ENCODE assay signal across 9 mouse cellular contexts in the genomic region with DNA sequence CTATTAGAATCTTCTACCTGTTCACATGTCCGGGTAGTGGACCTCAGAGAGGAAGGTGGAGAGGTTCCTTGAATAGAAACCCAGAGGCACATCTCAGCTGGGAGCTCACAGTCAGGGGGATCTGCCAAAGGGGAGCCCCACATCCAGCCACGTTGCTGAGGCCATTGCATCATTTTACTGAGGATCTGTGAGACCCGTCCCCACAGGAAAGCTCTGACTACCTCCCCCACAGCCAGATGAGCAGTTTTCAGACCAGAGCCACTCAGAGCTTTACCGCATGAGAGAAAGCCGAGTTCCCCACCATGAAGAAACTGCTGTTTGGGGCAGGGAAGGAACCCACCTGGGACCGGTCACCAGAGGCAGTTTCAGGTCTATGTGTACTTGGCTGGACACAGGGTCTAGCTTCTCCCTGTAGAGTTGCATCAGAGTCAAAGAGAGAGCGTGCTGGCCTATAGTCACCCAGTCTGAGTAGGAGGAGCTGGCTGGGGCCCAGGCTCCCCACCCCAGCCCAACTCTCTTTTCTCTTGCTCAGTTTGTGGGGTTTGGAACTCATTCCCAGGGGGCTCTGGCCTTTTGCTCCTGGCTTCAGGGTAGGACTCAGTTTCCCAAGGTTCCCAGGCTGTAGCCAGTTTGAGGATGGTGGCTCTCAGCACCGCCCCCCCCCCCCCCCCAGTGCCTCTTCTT. TPM values are rescaled to one million over a fixed set of nuclear protein-coding genes. Genes with fewer than 3 reads are reported as not detected.
DNase-seq lines count a peak whose midpoint lies in the region; ATAC-seq and TF ChIP-seq lines count a peak whose summit lies in the region.
"Had no signal": no experiment of that assay in that cellular context is flagged by ENCODE, and none has a peak within 500 bp of the region (broad histone marks: within the 10 kb centered on the region; RNA-seq: fewer than 3 reads in every experiment).

No protein-coding gene starts in this region.

- no peak overlapping the region for H3K27ac ChIP-seq in lung, embryonic 16.5 days (ENCODE audit: low read length)
- peak overlapping the region; percentile 18; the same call in 1 of the 2 replicates for H3K27ac ChIP-seq in liver, adult 2 months (replicated peaks; ENCODE audit: insufficient read depth, low read depth, low read length)
- H3K27ac ChIP-seq in small intestine, adult 2 months (ENCODE audit: insufficient read depth, low read depth, low read length) = no peak overlapping the region
- H3K27ac ChIP-seq in forebrain, embryonic 16.5 days (ENCODE audit: low read length) = no peak overlapping the region

- no peak for TF ChIP-seq CTCF in liver, adult 2 months (IDR thresholded peaks at IDR 0.05; ENCODE audit: low read depth, low read length)
- TF ChIP-seq CTCF in small intestine, adult 2 months (IDR thresholded peaks at IDR 0.05; ENCODE audit: extremely low read depth, insufficient read length, insufficient replicate concordance, low read depth, low read length) = no peak

- no peak overlapping the region for H3K4me2 ChIP-seq in lung, embryonic 16.5 days (ENCODE audit: low read depth, low read length)
- H3K4me2 ChIP-seq in forebrain, embryonic 16.5 days (ENCODE audit: low read length) = no peak overlapping the region

- H3K9ac ChIP-seq in lung, embryonic 16.5 days (ENCODE audit: low read length) = no peak overlapping the region
- no peak overlapping the region for H3K9ac ChIP-seq in liver, adult 2 months (ENCODE audit: low read depth, low read length)
- H3K9ac ChIP-seq in forebrain, embryonic 16.5 days (replicated peaks; ENCODE audit: low read depth, low read length) = no peak overlapping the region

- peak; percentile 45 for DNase-seq in adrenal gland, adult 2 months
- no peak for DNase-seq in adrenal gland, postnatal 25 days
- DNase-seq in lung, postnatal 25 days (ENCODE audit: low spot score) = no peak
- no peak for DNase-seq in liver, adult 2 months (ENCODE audit: extremely low read depth, low read depth, low spot score)
- no peak for DNase-seq in left cerebral cortex, adult 11 months (ENCODE audit: low spot score)

- WGBS in lung, embryonic 16.5 days = 56% methylated on average over 8 of the region's 8 CpGs
- WGBS in liver, adult 2 months = 57% methylated on average over 8 of the region's 8 CpGs
- whole genome bisulfite sequencing in small intestine, adult 2 months = 59% methylated on average over 8 of the region's 8 CpGs
- 71% methylated on average over 8 of the region's 8 CpGs for WGBS in forebrain, embryonic 16.5 days

- H3K79me2 ChIP-seq in liver, adult 2 months (ENCODE audit: control insufficient read depth, insufficient read depth, low read length) = no peaks in the 10 kb centered on the region

- no peaks in the 10 kb centered on the region for H3K4me1 ChIP-seq in lung, embryonic 16.5 days (replicated peaks; ENCODE audit: control insufficient read depth, insufficient read depth, low read length)
- H3K4me1 ChIP-seq in liver, adult 2 months (ENCODE audit: control insufficient read depth, insufficient read depth, low read length) = no peaks in the 10 kb centered on the region
- no peaks in the 10 kb centered on the region for H3K4me1 ChIP-seq in small intestine, adult 2 months (ENCODE audit: control insufficient read depth, insufficient read depth, insufficient read length, low read length)
- peaks cover 10% of the 10 kb centered on the region for H3K4me1 ChIP-seq in forebrain, embryonic 16.5 days (replicated peaks; ENCODE audit: control insufficient read depth, insufficient read depth, low read length)

- H3K9me3 ChIP-seq in lung, embryonic 16.5 days (ENCODE audit: control insufficient read depth, low read length) = no peaks in the 10 kb centered on the region
- H3K9me3 ChIP-seq in forebrain, embryonic 16.5 days (ENCODE audit: control insufficient read depth, low read length) = no peaks in the 10 kb centered on the region

- H3K4me3 ChIP-seq in lung, embryonic 16.5 days (ENCODE audit: low read length) = no peak overlapping the region
- H3K4me3 ChIP-seq in liver, adult 2 months (ENCODE audit: insufficient read depth, low read depth, low read length) = no peak overlapping the region
- peak overlapping the region; percentile 56 for H3K4me3 ChIP-seq in small intestine, adult 2 months (ENCODE audit: low read depth, low read length)
- no peak overlapping the region for H3K4me3 ChIP-seq in forebrain, embryonic 16.5 days (replicated peaks; ENCODE audit: low read length)

- TF ChIP-seq POLR2A in liver, adult 2 months (IDR thresholded peaks at IDR 0.05; ENCODE audit: extremely low read depth, insufficient read depth, low read length) = no peak
- TF ChIP-seq POLR2A in small intestine, adult 2 months (IDR thresholded peaks at IDR 0.05; ENCODE audit: low read depth, low read length) = no peak

- ATAC-seq in lung, embryonic 16.5 days (ENCODE audit: low read depth) = peak; percentile 60; the same call in 1 of the 2 replicates
- no peak for ATAC-seq in forebrain, embryonic 16.5 days
- ATAC-seq: hindbrain, embryonic 16.5 days had no signal

- no peaks in the 10 kb centered on the region for H3K27me3 ChIP-seq in lung, embryonic 16.5 days (ENCODE audit: control insufficient read depth, insufficient read depth, low read depth, low read length)
- H3K27me3 ChIP-seq in liver, adult 2 months (ENCODE audit: control insufficient read depth, insufficient read depth, low read length) = no peaks in the 10 kb centered on the region
- H3K27me3 ChIP-seq in small intestine, adult 2 months (ENCODE audit: control insufficient read depth, insufficient read depth, low read length) = no peaks in the 10 kb centered on the region
- no peaks in the 10 kb centered on the region for H3K27me3 ChIP-seq in forebrain, embryonic 16.5 days (replicated peaks; ENCODE audit: control insufficient read depth, insufficient read depth, low read length)

- H3K36me3 ChIP-seq in lung, embryonic 16.5 days (ENCODE audit: control insufficient read depth, insufficient read depth, low read length) = no peaks in the 10 kb centered on the region
- H3K36me3 ChIP-seq in liver, adult 2 months (ENCODE audit: control insufficient read depth, insufficient read depth, low read length) = no peaks in the 10 kb centered on the region
- no peaks in the 10 kb centered on the region for H3K36me3 ChIP-seq in small intestine, adult 2 months (ENCODE audit: control insufficient read depth, insufficient read depth, low read length)
- H3K36me3 ChIP-seq in forebrain, embryonic 16.5 days (ENCODE audit: control insufficient read depth, insufficient read depth) = no peaks in the 10 kb centered on the region

RNA-seq across cellular contexts. Expression of a gene that starts 1.2 kb away (rescaled TPM):
- total RNA-seq in adrenal gland, adult 2 months (2021) = 1 to 10 TPM; 2.8 to 3.9 TPM
- 1.7 and 2.1 TPM in 2 replicates for polyA plus RNA-seq in adrenal gland, adult 2 months (2012; rRNA removed)
- total RNA-seq in adrenal gland, postnatal 25 days (2021) = 1.9 and 3.6 TPM in 2 replicates
- 3.8 and 5.5 TPM in 2 replicates for polyA plus RNA-seq in lung, embryonic 16.5 days (2015; fragmentation: Nextera tagmentation; extraction: Ambion mirVana)
- total RNA-seq in liver, adult 2 months (2014; rRNA removed) = 0.74 and 1.3 TPM in 2 replicates
- polyA plus RNA-seq in liver, adult 2 months (2012; rRNA removed) = 0.85 and 0.95 TPM in 2 replicates
- polyA plus RNA-seq in small intestine, adult 2 months (2012; rRNA removed) = 2.1 and 4.8 TPM in 2 replicates
- 0.84 and 1.0 TPM in 2 replicates for polyA plus RNA-seq in forebrain, embryonic 16.5 days (2015; fragmentation: Nextera tagmentation; extraction: Ambion mirVana)
